Mouse (Mus musculus) kidney, adult 9 months (tissue): ENCODE results near the gene Plaur.

Source experiments
- DNase-seq: peaks from one replicate; pipeline ENCODE4 v3.0.0; 2022

Plaur gene

DNA sequence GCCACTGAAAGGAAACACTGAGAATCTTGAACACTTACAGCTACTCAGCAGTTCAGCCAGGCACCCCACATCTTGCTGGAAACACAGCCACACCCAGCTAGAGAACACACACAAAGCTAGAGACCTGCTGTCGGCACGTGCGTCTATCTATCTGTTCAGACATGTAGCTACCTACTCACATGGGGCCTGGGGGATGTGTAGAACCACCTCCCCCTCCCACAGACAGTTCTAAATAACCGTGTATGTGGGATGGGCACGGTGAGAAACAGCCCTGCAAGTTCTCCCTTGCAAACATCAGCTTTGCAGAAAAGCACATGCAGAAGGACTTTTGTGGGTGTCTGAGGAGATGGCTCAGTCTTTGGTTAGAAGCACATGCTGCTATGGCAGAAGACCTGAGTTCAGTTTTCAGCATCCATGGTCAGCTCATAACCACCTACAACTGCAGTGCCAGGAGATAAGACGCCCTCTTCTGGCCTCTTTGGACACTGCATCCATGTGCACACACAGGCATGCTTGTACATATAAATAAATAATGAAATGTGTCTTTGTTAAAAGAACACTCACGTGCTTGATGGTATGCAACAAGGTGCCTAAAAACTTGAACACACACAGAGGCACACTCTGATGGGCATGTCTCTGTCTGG lies 15.5 kb upstream of the Plaur start:
- no peak for DNase-seq

DNA sequence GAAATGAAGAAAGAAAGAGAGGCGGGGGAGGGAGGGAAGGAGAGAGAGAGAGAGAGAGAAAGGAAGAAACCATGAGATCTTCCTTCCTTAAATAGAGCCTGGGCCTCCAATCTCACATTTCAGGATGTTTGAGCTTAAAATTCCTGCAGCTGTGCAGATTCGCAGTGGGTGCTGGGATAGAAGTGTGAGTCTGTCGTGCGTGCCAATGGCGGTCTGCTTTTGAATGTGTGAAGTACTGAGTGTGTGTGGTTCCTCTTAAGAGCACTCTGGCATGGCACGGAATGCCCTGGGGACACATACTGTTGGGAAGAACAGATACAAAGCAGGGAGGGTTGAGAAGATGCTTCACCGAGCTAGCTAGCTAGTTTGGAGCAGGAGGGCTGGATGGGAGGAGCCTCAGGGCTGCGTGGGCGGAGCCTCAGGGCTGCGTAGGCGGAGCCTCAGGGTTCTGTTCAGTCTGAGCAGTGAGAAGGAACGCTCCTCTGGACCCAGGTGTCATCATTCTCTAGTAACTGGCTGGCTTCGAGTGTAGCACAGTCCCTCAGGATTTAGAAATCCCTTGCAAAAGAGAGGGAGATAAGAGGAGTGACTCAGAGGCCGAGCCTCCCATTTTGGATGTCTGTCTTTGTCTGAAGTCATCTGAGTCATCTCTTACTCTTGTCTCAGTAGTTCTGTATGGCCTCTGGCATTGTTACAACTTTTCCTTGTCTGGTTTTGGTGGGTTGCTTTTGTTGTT lies 13.3 kb upstream of the Plaur start:
- no peak for DNase-seq

DNA sequence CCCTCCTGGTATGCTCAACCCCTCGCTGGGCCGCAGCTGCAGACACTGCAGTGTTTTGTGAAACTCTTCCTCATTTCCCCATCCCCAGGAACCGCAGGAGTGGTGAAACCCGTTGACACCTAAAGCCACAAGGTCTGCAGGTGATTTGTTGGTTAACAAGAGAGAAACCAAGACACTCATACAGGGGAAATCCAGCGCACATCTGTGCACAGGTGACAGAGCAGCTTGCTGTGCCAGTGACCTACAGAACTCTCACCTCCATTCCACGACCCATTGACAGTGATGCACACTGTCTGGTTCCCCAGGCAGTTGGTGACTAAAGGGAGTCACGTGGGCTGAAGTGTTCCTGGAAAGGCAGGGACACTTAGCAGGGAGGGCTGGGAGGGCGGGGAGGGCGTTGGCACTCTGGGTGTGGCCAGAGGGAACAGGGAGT lies 11.7 kb upstream of the Plaur start:
- no peak for DNase-seq

DNA sequence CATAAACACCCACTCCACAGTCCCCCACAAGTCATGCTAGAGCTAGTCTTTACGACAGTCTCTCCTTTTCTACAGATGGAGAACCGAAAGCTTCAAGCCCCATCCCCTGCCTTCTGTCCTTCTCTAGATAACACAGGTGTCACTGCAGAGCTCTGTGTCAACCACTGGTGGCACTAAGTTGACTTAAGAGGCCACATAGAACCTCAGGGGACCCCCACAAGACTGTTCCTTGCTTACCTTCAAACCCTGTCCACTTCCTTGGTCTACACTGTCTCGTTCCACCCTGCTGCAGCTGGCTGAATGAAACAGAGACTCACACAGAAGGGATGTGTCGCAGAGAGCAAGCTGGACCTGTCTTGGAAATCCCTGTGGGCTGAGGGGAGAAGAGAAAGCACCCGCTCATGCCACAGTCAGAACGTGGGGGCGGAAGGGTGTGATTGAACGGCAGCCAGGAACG lies 10.4 kb upstream of the Plaur start, which contains the start of gene Irgc1:
Gene Irgc1, minus strand, starts transcription at position 443 of the 457 bp plus-strand sequence.
- no peak for DNase-seq

DNA sequence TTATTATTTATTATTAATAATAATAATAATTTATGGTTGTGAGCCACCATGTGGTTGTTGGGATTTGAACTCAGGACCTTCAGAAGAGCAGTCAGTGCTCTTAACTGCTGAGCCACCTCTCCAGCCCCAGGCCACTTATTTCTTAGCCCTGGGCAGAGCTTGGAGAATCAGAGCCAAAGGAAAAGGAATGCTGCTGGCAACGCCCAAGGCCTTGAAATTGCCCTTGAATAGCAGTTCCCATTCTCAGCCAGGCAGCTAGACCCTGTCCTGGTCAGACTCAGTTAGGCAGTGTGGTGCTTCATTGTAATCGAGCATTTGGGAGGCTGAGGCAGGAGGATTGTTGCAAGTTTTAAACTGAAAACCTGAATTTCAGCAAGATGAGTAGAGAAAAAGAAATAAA lies 8.1 kb upstream of the Plaur start:
- DNase-seq, result no peak

DNA sequence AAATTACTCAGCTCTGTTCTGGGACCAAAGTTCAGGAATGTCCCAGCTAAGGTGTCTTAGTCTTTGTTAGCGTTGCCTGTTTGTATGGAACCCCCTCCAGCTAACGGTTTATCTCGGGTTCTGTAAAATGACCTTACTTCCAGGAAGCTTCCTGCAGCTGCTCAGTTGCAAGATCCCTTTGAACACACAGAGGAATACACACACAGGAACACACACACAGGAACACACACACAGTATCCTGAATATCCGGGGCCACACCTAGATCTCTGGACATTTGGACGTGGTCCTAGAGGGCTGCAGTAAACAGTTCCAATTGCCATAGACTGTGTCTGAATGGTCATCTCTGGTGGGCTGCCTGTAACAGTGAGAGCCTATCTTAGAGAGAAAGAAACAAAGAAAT lies 6.6 kb upstream of the Plaur start:
- peak; percentile 61 for DNase-seq

DNA sequence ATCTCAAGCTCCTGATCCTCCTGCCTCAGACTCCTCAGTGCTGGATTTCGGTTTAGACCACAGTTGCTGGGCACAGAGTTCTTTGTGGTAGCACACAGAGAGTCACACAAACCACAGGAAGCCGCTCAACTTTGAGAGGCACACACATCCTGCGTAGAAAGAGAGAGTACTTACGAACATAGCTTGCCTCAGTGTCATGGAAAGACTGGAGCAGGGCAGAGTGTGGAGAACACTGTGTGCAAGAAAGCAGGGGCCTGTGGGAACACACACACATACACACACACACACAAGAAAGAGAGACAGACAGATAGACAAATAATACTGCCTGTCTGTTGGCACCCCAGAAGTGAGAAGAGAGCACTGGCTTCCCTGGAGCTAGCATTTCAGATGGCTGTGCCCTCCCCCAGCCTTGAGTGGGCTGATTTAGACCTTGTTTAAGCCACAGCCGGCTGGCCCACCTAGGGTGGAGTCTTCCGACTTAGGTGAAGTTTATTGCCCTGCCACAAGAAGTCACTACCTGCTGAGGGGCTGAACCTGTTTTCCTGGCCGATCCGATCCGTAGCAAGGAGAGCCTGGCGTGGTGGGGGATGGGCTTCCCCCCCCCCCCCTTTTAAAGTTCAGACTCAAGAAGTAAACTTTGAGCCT lies 4.4 kb upstream of the Plaur start:
- no peak for DNase-seq

DNA sequence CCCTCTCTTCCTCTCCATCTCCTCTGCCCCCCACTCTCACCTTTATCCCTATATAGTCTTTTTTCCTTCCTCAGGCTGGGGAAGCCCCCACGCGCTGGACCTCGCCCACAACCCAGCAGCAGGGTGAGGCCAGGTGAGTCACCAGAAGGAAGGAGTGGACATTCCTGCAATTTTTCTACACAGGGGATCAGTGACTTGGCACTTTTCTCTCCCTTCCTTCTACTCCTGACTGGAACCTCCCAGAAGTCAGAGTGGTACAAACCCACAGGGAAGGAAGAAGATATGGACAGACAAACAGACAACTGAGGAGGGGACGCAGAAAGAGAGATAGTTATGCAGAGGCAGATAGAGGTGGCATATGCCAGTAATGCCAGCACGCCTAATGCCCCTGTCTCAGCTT lies 2.8 kb upstream of the Plaur start:
- no peak for DNase-seq

DNA sequence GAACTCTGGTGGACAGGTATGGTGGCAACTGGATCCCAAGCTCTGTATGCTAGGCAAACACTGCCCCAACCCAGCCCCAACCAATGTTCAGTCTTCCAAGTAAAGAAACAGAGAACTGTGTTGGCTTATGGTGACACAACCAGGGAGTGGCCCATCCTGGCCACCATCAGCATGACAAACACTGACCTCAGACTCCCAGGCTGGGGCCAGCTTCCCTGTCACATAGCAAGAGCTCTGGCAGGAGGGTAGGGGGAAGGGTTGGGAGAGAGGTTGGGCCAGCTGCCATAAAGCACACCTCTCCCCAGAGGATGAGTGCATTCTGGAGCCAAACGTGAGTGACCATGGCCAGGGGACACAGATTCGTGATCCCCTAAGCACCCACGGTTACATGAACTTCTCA lies 2.4 kb upstream of the Plaur start:
- DNase-seq, result no peak

DNA sequence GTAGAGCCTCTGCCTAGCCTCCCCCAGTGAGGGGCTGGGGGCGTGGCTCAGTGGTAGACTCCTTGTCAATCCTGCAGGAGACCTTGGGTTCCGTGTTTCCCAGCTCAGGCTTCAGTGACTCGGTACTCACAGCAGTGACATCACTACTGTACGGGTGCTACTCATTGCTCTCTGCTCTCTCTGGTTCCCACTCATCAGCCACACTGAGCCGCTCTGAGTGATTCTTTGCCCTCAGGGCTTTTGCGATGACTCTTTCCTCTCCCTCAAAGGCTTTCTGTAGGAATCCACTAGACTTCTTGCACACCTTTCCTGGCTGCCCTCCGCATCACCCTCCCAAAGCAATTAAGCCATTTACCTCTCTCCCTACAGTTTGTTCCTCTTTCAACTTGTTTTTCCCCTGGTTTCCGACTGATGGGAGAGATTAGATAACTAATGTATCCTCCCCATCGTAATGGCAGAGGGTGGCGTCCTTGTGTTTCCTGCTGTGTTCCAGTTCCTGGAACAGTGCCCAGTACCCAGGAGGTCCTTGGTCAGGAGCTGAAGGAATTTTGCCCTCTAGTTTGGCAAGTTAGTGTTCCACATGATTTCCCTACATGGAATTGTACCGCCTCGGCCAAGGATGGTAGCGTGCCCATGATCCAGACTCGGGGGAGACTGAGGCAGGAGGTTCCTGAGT lies 770 bp upstream of the Plaur start:
- peak; percentile 87 for DNase-seq

DNA sequence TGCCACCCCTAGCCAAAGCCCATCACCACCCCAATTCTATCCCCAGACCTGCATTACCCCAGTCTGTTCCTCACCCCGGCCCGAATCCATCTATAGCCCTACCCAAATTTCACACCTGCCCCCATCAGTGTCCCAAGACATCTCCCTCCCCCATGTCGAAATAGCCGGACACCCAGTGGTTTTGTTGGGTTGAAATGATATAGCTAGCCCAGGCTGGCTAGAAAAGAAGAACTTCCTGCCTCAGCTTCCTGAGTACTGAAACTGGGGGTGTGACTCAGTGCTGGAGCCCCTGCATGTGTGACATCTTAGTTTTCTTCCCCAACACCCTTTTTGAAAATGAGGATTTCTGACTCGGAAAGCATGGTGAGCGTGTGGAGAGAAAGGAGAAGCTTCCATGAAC lies 4.6 kb downstream of the Plaur start:
- no peak for DNase-seq

DNA sequence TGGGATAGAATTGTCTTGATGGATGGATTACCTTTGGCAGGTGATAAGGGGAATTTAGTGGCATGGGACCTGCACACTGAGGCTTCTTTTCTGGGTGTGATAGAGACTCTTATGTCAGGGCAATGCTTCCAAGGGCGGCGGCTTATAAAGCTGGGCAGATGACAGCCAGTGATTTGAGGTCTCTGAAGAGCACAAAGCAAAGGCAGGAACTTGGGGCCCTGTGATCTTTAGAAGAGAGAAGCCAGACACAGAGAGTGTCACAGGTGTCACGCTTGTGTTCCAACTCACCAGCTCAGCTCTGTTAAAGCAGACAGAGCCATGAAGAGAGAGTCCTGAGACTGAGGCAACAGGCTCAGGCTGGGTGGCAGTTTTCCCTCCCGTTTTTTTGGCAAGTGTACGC lies 5.6 kb downstream of the Plaur start:
- no peak for DNase-seq

DNA sequence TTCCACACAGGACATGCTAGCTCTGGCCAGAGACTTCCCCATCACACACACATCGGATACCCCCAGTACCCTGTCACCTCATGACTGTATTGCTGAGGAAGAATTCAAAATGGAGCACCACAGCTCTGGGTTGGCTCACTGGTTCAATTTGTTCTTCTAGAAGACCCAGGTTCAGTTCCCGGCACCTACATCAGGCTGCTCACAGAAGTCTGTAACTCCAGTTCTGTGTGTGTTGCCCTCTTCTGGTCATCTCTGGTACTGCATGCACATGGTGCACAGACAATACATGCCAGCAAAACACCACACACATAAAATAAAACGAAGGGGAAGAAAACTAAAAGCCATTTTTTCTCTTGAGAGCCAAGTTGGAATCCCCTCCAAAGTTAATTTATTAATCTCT lies 6.8 kb downstream of the Plaur start:
- no peak for DNase-seq

DNA sequence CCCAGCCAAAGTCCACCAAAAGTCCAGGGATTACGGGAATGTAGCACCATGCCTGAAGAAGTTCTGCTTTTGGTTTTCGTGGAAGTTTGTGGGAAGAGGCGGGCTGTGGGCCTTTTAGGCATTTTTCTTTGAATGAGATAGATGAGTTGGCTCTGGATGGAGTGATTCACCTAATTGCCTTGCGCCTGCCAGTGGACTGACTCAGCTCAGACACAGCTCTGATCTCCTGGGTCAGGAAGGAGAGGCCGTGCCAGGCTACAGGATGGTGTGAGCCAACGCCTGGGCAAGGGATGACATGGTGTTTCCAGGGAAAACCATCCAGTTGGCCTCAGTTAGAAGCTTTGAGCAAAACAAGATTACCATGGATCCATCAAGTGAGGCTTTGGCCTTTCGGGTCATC lies 8.1 kb downstream of the Plaur start:
- DNase-seq, result no peak

DNA sequence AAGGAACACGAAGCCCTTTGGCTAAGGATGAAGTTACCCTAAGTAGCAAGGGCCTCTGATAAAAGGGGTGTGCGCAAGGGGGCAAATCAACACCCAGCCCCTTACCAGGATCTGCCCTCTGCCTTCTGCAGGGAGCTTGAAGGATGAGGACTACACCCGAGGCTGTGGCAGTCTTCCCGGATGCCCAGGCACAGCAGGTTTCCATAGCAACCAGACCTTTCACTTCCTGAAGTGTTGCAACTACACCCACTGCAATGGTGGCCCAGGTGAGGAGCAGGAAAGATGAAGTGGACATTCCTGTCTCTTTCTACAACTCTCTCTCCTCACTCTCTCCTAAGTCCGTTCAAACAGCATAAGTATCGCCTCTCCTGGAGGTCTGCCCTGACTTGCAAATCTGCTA lies 10.2 kb downstream of the Plaur start:
- no peak for DNase-seq

DNA sequence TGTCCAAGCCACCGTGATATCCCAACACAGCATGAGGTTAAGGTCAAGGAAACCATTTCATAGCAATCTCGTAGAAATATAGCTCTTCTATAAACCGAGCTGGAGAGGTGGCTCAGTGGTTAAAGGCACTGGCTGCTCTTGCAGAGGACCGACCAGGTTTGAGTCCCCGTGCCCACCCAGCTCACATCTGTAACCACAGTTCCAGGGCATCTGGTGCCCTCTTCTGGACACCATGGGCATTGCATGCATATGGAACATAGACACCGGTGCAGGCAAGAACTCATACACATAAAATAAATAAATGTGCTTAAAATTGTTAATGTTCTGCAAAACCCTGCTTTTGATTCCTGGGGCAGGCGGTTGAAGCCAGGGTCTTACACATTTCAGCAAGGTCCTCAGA lies 10.7 kb downstream of the Plaur start:
- DNase-seq, result no peak

DNA sequence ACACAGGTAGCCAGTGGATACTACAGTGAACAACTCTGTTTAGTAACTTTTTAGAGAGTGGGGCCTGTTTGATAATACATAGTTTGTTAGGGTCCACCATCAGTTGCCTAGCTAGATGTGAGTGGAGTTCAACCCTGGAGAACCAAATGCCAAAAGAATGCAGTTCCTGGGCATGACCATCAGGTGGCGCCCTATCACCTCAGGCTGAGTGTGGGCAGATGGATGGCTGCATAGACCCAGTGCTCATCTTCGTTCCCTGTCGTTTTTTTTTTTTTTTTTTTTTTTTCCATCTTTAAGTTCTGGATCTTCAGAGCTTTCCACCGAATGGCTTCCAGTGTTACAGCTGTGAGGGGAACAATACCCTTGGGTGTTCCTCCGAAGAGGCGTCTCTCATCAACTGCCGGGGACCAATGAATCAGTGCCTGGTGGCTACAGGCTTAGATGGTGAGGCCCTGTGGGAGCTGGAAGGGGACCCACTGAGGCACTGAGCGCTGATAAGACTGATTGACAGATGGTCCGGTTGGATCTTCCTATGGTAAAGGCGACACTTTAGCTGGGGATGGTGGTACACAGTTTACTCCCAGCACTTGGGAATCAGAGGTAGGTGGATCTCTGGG lies 11.7 kb downstream of the Plaur start:
- DNase-seq, result peak; percentile 72

DNA sequence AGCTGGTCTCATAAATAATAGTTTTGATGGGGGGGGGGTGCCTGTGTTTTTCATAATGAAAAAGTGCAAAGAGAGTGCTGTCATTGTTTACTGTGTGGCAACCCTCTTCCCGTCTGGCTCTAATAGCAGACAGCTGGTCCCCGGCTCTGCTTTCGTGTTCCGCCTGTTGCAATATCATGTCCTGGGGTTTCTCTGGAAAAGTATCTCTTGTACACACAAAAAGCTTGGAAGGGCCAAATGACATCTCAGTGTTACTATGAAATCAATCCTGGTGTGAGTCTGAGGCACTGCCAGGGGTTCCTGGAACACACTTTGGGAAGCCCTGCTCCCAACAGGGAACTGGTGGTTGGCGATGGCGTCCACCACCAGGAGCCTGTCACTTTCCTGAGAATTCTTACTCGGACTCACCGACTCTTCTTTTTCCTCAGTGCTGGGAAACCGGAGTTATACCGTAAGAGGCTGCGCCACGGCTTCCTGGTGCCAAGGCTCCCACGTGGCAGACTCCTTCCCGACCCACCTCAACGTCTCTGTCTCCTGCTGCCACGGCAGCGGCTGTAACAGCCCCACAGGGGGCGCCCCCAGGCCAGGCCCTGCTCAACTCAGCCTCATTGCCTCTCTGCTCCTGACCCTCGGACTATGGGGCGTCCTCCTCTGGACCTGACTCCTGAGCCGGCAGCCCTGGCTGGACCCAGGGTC lies 12.7 kb downstream of the Plaur start:
- no peak for DNase-seq

DNA sequence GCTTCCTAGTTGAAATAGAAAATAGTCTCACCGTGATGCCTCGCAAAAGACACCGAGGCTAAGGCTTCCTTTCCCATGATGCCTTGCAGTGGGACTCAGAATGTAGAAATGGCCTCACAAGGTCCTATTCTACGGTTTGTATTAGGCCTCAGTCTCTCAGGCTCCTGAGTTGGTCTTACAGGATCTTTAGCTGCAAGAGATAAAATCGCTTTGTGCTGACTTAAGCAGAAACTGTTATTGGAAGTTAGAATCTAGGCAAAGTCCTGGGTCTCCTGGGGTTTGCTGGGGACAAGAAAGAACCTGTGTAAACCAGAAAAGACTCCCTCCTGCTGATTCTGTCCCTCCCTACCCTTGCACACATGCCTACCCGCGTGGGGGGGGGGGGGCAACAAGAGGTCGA lies 14.1 kb downstream of the Plaur start:
- DNase-seq, result no peak

DNA sequence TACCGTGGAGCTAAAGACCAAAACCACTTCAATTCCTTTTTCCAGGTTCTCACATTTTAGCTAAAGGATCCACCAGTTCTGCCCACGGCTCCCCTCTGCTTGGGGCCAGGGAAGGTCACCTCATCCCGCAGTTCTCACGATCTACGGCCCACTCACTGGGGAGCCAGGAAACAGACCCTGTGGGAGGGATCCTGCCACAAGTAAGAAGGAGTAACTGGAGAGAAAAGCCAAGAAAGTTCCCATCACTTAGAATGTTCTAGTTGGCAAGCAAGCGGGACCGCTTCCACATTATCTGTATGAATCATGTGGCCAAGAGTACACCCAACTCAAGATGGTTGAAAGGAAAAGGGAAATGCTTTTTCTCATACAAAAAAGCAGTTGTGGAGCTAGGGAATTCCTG lies 14.6 kb downstream of the Plaur start:
- DNase-seq, result no peak

DNA sequence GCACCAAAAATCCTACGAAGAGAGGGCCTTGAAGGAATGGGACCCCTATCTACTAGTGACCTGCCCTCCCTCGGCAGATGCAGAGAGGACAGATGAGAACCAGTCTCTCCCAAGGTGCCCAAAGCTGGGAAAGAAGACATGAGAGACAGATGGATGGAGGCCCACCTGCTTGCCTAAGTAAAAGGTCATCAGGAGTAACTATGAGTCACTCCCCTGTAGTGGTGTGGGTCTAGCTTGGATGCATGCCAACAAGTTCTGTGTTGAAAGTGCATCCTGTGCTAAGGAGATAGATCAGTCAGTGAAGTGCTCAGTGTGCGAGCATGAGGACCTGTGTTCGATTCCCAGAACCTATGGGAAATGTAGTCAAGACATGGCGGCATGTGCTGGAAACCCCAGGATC lies 16.6 kb downstream of the Plaur start:
- DNase-seq, result no peak

DNA sequence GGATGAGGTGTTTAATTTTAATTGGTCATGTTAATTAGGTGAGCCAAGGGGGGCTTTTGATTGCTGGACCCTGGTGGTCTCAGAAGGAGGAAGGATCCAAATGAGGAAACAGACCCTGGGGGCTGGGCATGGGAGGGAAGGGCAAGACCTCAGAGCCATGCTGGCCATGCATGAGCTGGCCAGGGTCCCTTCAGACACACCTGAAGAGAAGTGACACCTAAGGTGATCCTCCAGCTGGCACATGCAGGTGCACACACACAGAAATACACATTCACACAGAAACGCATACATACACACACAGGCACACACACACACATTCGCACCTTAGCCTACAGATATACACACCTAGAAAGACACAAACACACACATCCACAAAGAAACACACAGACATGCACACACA lies 17.4 kb downstream of the Plaur start:
- DNase-seq, result no peak
